Mouse (Mus musculus): ENCODE results near the gene Fbxo3.
"Not testable (repeated sequence)": the region's sequence is repeated elsewhere in the genome, so short reads cannot be mapped to it uniquely, and the experiment has no call there.

DNA sequence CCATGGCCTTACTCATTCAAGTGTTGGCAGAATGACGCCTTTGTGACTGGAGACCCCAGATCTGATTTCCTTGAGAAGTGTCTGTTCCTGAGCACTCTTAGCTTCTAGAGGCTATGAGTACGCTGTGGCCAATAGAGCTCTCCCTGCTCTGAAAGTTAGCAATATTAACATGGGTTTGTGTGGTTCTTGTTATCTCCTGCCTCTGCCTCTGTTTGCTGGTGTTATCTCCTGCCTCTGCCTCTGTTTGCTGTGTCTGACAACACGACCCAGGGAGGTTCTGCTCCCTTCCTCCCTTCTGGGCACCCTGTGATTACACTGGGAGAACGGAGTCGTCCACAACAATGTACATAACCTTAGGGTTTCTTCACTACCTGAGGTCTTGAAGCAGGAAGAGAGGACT, 50.8 kb downstream of the Fbxo3 start:
- not testable (repeated sequence) for TF ChIP-seq POLR2A (IDR thresholded peaks at IDR 0.05; ENCODE audit: control insufficient read depth, extremely low read depth, insufficient read depth, low read length, poor library complexity); CTCF (IDR thresholded peaks at IDR 0.05; ENCODE audit: borderline replicate concordance, control insufficient read depth, extremely low read depth, insufficient read depth, low read length, poor library complexity)

Data from thymus, adult 2 months (tissue).